Mouse (Mus musculus): ENCODE results near the gene Zfp644. TPM values are rescaled to one million over a fixed set of nuclear protein-coding genes. Genes with fewer than 3 reads are reported as not detected.

Gene Zfp644
- total RNA-seq, 1 experiment from 2014 or later, result 141 TPM

- no peak for ATAC-seq (replicated peaks in 1 of 2; ENCODE audit: insufficient read depth in 1 of 2, low FRiP score in 2 of 2, low TSS enrichment in 1 of 2, low read depth in 1 of 2, poor library complexity in 2 of 2, severe bottlenecking in 2 of 2)
Measured at GRCm38 (mm10) chr5:106573742-106574559, 123.1 kb downstream of the Zfp644 start.

Other genes with a start within 250 kb of the Zfp644 start
- not detected in 2 replicates for gene Barhl2, start 239.1 kb downstream of the Zfp644 start, total RNA-seq (2017)
- not detected in 2 replicates for gene Gm17304, start 88.2 kb downstream of the Zfp644 start, total RNA-seq (2017)
- gene Hfm1, start 229.0 kb upstream of the Zfp644 start, total RNA-seq (2017), result 0.81 and 1.1 TPM in 2 replicates